Mouse (Mus musculus): ENCODE measurements around the gene Immp2l. TPM values are rescaled to one million over a fixed set of nuclear protein-coding genes. Genes with fewer than 3 reads are reported as not detected.

Gene Immp2l
- total RNA-seq, 4 experiments from 2014 or later: 25.7 to 31.9 (median 26.7) TPM

GRCm38 (mm10) chr12:41314811-41315461 is 291.0 kb downstream of the Immp2l start:
- DNase-seq (ENCODE audit: low spot score): no peak

- DNase-seq (ENCODE audit: low spot score): no peak
These were observed 292.0 kb downstream of the Immp2l start for GRCm38 (mm10) chr12:41315871-41316270.

- DNase-seq (ENCODE audit: low spot score): no peak
These were observed 292.5 kb downstream of the Immp2l start for GRCm38 (mm10) chr12:41316426-41316825.

- DNase-seq (ENCODE audit: low spot score): no peak
These were observed 293.5 kb downstream of the Immp2l start for GRCm38 (mm10) chr12:41317431-41317830.

GRCm38 (mm10) chr12:41322018-41322417 is 298.1 kb downstream of the Immp2l start:
- DNase-seq (ENCODE audit: low spot score): no peak

GRCm38 (mm10) chr12:41324418-41324817 is 300.5 kb downstream of the Immp2l start:
- no peak for DNase-seq (ENCODE audit: low spot score)

GRCm38 (mm10) chr12:41325756-41326155 is 301.9 kb downstream of the Immp2l start:
- no peak for DNase-seq (ENCODE audit: low spot score)

- DNase-seq (ENCODE audit: low spot score): no peak
These were observed 307.2 kb downstream of the Immp2l start for GRCm38 (mm10) chr12:41330988-41331671.

- DNase-seq (ENCODE audit: low spot score): no peak
These were observed 321.7 kb downstream of the Immp2l start for GRCm38 (mm10) chr12:41345621-41346020.

- no peak for DNase-seq (ENCODE audit: low spot score)
These were observed 323.6 kb downstream of the Immp2l start for GRCm38 (mm10) chr12:41347494-41347893.

GRCm38 (mm10) chr12:41349386-41349785 is 325.5 kb downstream of the Immp2l start:
- no peak for DNase-seq (ENCODE audit: low spot score)

GRCm38 (mm10) chr12:41349814-41350213 is 325.9 kb downstream of the Immp2l start:
- DNase-seq (ENCODE audit: low spot score): no peak

GRCm38 (mm10) chr12:41351275-41351674 is 327.4 kb downstream of the Immp2l start:
- DNase-seq (ENCODE audit: low spot score): no peak

- no peak for DNase-seq (ENCODE audit: low spot score)
These were observed 331.0 kb downstream of the Immp2l start for GRCm38 (mm10) chr12:41354857-41355256.

GRCm38 (mm10) chr12:41356040-41356439 is 332.1 kb downstream of the Immp2l start:
- no peak for DNase-seq (ENCODE audit: low spot score)

GRCm38 (mm10) chr12:41386685-41387084 is 362.8 kb downstream of the Immp2l start:
- no peak for DNase-seq (ENCODE audit: low spot score)

GRCm38 (mm10) chr12:41394231-41394630 is 370.3 kb downstream of the Immp2l start:
- no peak for DNase-seq (ENCODE audit: low spot score)

- no peak for DNase-seq (ENCODE audit: low spot score)
These were observed 377.2 kb downstream of the Immp2l start for GRCm38 (mm10) chr12:41401136-41401535.

- DNase-seq (ENCODE audit: low spot score): no peak
These were observed 378.0 kb downstream of the Immp2l start for GRCm38 (mm10) chr12:41401923-41402322.

- no peak for DNase-seq (ENCODE audit: low spot score)
These were observed 385.5 kb downstream of the Immp2l start for GRCm38 (mm10) chr12:41409431-41409830.

GRCm38 (mm10) chr12:41416635-41417034 is 392.7 kb downstream of the Immp2l start:
- DNase-seq (ENCODE audit: low spot score): no peak

- no peak for DNase-seq (ENCODE audit: low spot score)
These were observed 393.2 kb downstream of the Immp2l start for GRCm38 (mm10) chr12:41417099-41417498.

GRCm38 (mm10) chr12:41417961-41418360 is 394.1 kb downstream of the Immp2l start:
- DNase-seq (ENCODE audit: low spot score): no peak

All from heart, adult 8-10 months (tissue).